Mouse (Mus musculus) cortical plate, adult 2 months (tissue): ENCODE data around the gene Irf2bpl.

ENCODE experiments used
- CTCF ChIP-seq: fragments of 200-500 bp; IDR thresholded peaks from 2 replicates; pipeline ENCODE4 v1.5.1; 2011; ENCODE audit warnings: mild to moderate bottlenecking, control low read depth, low read length; ENCODE audit not compliant: insufficient read depth; ENCODE audit errors: extremely low read depth
- POLR2A ChIP-seq: fragments of 200-500 bp; IDR thresholded peaks from 2 replicates; pipeline ENCODE4 v1.6.1; 2011; ENCODE audit warnings: mild to moderate bottlenecking, low read length, control low read depth; ENCODE audit not compliant: insufficient read depth; ENCODE audit errors: extremely low read depth

DNA sequence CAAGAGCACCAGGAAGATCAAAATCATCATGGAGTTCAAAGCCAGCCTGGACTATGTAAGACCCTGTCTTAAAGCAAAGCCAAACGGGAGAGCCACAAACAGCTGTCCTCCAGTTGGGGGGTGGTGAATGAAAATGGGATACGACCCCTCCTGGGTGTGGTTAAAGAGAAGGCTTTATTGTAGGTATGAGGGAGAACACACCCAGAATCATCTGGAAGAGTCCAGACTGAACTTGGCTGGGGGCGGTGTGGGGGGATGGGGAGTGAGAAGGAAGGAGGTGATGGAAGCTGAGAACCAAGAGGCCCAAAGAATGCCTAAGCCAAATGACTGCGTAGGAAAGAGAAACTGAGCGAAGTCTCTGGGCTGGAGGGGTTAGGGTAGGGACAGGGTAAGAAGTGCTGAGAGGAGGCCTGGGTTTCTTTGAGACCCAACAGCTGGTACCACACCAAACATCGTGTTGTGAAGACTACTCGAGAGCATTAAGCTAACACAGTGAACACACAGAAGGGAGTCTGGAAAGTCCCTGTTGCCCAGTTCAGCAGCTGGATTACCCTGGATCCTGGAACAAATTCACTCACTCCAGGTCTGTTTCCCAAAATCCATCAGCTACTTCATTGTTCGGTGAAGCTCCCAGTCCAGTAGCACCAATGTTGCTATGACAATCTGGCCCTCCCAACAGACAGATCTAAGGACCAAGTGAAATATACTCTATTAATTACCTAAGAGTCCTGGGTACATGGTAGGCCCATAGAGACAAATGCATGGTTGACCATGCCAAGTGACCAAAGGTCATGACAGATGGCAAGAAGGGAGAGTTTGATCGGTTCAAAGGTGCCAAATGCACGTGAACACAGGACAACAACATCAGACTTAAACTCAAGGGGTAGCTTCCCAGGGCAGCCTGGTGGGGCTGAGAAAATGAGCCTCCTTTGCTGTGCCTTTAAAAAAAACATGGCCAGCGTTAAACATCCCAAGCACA is 19.5 kb upstream of the Irf2bpl start:
- TF ChIP-seq CTCF (no peak), POLR2A (no peak)
